Mouse (Mus musculus) skeletal muscle tissue, adult 2 months (tissue): Measurements from ENCODE around the gene Miox.

ENCODE experiments used
- DNase-seq: peaks from one replicate; pipeline ENCODE4 v3.0.0-alpha.2; 2012; ENCODE audit warnings: low read depth, low spot score

Miox gene

DNA sequence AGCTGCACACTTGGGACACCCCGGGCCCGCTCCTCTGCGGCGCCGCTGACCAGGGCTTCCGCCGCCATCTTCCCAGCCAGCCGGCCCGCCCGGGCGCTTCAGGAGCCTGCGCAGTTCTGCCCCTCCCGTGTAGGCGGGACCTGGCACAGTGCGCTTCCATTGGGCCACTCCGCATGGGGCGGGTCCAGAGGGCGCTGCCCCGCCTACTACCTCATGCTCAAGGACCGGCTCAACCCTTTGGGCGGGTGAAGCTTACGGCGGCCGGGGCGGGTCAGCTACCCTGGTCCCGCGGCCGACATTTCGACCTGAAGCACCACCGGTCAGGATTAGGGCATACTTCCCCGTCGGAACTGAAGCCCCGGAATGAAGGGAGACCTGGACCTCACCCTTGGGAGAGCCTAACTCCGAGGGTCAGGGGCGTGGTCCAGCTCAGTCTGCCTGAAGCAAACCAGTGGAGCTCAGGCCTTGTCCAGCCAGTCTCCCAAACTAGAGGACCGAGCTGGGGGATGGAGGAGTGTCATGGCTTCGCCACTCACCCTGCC is 18.9 kb upstream of the Miox start, which contains the start of gene Sbf1:
TSS of gene Sbf1 (minus strand) at position 122 of the 542 bp plus-strand sequence.
- DNase-seq = peak; percentile 97

DNA sequence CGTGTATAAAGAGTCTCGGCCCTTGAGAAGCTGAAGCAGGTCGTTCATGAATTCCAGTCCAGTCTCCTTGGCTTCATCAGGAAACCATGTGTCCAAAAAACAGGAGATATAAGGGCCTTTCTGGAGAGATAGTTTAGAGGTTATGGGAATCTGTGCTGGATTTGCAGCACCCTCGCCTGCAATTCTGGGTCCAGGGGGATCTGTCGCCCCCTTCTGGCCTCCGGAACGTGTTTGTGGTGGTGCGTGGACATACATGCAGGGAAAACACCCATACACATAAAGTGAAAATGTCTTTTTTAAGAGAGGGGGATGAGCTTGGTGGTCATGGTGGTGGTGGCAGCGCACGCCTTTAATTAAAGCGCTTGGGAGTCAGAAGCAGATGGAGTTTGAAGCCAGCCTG is 18.1 kb upstream of the Miox start:
- no peak for DNase-seq

DNA sequence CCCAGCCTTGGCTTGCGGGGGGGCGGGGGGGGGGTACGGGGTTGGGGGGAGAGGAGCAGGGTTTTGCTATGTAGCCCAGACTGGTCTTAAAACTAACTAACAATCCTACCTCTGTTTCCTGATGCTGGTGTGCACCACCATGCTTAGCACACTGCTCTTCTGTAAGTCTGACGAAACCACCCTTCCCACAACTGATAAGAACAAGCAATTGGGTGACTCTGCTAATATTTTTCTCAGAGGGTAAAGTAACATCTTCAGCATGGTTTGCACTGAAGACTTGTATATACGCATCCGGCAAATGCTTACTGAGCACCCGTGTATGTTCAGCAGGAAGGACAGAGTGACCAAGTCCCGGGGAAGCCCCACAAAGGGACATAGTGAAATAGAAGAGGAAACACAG is 12.9 kb upstream of the Miox start:
- no peak for DNase-seq

DNA sequence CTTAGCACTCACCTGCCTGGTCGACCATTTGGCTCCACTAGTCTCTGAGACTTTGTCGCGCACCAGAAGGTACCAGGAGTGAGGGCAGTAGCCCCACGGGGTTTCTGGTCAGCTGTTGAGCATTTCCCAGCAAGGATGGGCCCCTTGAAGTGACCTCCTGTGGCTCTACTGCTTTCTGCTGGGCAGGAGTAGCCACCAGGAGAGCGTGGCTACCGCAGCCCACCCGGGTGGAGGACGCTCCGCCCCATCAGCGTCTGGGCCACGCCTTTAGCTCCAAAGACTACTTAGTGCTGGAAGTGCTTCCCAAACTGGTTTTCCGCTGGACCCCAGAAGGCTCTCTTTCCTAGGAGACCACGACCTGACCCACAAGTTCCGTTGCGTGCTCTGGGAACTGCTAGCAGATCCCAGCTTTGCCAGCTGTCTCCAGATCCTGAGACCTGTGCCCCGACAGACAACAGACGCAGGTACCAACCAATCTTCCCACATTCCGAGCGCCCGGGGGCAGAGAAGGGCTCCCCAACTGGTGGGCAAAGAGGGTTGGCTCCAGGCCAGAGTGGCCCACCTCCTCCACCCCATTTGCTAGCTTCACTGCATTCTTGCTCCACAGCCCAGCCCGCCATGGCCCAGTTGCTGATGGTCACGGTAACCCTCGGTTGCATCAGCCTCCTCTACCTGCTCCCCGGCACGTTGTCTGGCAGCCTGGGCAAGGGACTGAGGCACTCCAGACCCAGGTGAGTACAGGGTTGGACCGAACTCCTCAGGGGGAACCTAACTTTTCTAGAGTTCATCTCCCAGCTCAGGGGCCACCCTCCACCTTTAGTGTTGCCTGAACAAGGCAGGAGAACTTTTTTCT is 11.3 kb upstream of the Miox start, which contains the start of gene Adm2:
TSS of gene Adm2 (plus strand) at position 51 of the 853 bp plus-strand sequence.
- DNase-seq = no peak

DNA sequence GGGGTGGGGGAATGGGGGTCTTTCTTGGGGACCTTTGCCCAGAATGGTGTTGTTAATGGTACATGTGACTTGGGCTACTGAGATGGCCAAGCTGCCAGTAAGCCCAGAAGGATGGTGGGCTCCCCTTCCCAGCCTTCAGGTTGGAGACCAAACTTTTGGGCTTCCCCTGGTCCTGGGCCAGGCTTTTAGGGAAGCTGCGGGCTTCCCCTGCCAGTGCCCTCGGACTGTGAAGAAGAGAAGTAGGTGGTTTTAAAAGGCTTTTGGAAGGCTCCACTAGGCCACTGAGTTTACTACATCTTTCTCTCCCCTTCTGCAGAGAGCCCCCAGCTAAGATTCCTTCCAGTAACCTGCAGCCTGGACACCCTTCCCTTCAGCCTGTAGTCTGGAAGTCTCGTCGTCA is 10.5 kb upstream of the Miox start:
- DNase-seq = no peak

DNA sequence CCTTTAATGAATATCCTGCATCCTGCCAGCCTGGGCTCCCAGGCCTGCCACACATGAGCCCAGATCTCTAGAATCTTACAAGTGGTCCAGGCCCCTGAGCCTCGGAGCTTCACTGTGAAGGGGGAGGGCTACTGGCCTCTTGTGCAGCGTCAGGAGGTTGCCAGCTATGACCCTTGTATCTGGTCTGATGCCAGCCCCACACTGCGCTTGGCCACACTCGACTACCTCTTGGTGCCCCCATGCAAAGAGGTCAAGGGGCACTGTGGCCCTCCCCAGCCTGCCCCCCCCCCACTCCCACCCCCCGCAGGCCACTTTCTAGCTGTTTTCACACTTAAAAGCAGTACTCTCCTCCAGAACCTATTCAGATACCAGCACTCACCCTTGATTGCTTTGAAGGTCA is 7.8 kb upstream of the Miox start:
- no peak for DNase-seq

DNA sequence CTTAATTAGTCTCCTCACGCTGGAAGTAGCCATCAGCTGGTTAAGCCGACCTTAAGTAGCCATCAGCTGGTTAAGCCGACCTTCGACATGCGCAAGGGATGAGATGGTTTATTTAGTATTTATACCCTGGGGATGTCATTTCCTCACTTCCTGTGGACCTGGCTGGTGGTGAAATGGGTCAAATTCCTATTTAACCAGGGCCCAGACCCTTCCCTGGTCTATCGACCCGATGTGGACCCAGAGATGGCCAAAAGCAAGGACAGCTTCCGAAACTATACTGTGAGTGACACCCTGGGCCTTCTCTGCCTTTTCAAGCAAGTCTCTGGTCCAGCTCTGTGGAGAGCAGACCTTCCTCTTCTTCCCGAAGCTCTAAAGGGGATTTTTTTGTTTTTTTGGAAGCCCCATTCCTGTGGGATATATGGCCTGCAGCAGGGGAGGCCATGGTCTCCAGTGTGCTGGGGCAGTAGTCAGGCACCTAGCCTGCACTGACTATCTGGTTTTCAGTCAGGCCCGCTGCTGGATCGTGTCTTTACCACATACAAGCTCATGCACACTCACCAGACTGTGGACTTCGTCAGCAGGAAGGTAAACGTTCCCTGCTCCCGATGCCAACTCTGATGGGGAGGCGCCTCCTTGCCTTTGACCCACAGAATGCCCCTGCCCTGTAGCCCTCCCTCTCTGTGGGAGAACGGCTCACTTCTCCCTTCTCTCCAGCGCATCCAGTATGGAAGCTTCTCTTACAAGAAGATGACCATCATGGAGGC is 758 bp downstream of the Miox start:
- no peak for DNase-seq

DNA sequence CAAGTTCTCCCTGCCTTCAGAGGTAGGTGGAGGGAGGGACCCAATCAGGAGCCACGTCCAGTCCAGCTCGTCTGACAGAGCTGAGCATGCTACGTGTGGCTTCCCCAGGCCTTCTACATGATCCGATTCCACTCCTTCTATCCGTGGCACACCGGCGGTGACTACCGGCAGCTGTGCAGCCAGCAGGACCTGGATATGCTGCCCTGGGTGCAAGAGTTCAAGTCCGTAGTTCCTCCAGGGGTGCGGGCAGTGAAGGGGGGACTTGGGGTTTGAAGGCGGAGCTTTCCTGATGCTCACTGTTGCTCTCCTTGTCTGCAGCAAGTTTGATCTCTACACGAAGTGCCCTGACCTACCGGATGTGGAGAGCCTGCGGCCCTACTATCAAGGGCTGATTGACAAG is 2.2 kb downstream of the Miox start:
- no peak for DNase-seq

DNA sequence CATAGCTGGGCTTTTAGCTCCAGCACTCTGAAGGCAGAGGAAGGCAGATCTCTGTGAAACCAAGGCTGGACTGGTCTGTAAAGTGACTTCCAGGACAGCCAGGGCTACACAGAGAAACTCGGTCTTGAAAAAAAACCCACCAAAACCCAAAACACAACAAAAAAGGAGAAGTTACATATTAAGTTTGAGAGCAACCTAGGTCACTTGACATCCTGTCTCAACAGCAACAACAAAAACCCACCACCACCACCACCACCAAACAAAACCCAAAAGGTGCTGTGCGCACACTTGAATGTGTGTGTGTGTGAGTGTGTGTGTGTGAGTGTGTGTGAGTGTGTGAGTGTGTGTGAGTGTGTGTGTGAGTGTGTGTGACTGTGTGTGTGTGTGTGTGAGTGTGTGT is 5.5 kb downstream of the Miox start:
- DNase-seq = no peak

DNA sequence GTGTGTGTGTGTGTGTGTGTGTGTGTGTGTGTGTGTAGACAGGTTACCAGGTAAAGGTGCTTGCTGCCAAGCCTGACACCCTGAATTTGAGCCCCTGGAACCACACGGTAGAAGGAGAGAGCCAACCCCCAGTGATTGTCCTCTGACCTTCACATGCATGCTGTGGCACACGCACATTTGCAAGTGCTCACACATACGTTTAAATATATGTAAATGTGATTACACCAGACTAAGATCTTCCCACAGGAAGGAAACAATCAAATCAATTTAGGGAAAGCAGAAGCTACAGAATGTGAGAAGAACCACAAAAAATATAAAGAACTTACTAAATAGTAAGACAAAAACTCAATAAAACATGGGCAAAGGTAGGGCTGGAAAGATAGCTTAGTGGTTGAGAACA is 5.9 kb downstream of the Miox start:
- DNase-seq = no peak

DNA sequence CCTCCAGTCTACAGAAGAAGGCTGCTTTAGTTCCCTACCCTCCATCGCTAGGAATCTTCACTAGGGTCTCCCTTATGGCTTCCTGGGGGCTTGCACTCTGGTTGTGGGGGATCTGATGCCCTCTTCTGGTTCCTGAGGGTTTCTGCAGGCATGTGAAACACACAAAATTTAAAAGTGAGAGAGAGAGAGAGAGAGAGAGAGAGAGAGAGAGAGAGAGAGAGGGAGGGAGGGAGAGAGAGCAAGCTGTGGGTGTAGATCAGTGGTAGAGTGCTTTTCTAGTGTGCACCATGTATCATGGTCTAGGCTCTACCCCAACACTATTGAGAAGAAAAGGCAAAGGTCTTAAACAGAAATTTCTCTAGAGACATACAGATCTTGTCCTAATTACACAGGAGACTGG is 7.5 kb downstream of the Miox start:
- no peak for DNase-seq

DNA sequence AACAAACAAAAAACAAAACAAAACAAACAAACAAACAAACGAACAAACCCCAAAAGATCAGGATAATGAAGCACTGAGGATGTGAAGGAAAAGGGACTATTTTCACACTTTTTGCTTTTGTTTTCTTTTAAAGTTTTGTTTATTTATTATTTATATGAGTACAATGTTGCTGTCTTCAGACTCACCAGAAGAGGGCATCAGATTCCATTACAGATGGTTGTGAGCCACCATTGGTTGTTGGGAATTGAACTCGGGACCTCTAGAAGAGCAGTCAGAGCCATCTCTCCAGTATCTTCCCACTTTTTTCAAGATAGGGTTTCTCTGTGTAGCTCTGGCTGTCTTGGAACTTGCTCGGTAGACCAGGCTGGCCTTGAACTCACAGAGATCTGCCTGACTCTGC is 9.1 kb downstream of the Miox start:
- no peak for DNase-seq

DNA sequence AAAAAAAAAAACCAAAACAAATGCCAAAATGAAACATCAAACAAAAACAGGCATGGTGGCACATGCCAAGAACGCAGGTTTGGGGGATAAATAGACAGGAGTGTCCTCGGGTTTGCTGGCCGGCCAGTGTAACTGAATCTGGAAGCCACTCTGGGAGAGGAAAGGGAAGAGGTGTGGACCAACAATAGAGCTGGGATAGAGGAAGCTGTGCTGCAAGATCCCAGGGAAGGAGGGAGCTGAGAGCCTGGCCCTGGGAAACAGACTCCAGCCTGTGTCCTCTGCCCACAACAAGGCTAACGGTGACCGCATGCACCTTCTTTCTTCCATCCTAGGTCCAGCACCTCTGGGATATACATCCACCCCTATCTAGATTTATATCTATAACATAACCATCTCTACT is 16.2 kb downstream of the Miox start:
- DNase-seq = no peak

DNA sequence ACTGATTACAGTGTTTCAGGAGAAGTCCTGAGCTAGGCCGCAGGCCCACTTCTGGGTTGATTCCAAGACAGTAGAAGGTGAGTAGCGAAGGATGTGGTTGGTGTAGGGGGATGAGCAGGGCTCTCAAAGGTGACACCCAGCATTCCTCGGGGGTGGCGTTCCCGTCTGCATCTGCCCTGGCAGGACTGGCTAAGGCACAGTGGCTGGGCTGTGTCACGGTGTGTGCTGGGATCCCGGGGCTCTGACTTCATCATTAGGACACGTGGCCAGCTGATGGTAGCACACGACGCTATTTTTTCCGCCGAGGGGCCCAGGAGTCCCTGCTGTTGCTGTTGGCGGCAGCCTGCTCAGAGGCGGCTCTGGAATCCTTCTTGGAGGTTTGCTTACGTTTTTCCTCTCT is 17.1 kb downstream of the Miox start:
- no peak for DNase-seq

DNA sequence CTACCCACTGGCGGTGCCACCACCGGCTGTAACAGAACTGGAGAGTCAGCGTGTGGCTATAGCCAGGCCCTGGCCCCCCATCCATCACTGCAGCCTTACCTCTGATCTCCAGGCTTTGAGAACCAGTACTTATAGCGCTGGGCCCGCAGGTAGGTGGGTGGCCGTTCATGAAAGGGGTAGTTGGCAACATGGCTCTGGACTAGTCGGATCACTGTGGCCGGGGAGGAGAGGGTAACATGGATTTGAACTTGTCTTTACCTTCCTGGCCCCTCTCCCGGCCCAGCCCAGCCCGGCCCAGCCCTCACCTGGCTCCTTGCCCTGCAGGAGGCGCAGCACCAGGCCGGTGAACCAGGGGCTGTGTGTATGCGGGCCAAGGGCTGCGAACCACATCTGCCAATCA is 17.9 kb downstream of the Miox start:
- DNase-seq = no peak

DNA sequence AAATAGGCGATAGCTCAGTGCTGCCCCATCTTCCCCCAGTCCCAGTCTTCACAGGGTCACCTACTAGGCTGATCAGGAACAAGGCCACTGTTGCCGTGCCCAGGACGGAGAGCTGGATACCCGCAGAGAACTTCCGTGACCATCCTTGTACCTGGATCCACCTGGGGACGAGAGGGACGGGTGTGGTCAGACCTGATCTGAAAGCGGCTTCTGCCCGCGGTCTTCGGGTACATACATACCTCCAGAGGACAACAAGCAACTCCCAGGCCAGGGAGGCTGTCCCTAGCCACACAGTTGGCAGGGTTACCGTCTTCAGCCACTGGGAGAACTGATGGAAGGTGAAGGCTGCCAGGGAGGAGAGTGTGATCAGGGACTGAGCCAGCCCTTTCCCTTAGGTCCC is 18.6 kb downstream of the Miox start:
- DNase-seq = no peak

DNA sequence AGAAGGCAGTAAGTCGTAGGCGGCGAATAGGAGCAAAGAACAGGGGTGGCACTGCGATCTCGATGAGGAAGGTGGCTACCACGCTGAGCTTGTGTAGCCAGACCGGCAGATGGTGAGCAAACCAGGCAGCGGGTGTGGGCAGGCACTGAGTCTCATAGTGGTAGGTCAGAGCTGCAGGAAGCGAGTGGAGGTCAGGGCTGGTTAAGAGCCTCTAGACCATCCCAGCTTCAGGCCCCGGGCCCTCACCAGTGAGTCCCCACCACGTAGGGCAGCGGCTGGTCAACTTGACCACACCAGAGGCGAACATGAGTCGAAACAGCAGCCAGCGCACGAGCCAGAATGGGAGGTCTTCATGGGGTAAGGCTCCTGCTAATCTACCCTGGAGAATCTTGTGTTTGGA is 19.6 kb downstream of the Miox start:
- DNase-seq = no peak

DNA sequence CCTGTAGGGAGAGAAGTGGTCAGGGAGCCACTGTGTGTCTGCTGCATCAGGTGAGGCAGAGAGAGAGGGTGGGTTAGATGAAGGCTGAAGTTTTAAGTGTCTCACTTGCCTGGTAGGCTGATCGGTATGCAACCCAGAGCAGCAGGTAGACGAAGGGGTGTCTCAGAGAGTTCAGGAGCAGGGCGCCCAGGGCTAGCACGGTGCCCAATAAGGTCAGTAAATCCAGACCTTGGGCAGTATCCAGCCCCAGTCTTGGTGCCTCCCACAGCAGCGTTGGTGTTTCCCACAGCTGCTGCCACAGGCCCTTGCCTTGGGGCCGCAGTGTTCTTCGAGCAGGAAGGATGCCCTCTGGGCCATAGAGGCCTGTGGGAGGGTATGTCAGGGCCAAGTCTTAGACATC is 20.3 kb downstream of the Miox start:
- DNase-seq = no peak

DNA sequence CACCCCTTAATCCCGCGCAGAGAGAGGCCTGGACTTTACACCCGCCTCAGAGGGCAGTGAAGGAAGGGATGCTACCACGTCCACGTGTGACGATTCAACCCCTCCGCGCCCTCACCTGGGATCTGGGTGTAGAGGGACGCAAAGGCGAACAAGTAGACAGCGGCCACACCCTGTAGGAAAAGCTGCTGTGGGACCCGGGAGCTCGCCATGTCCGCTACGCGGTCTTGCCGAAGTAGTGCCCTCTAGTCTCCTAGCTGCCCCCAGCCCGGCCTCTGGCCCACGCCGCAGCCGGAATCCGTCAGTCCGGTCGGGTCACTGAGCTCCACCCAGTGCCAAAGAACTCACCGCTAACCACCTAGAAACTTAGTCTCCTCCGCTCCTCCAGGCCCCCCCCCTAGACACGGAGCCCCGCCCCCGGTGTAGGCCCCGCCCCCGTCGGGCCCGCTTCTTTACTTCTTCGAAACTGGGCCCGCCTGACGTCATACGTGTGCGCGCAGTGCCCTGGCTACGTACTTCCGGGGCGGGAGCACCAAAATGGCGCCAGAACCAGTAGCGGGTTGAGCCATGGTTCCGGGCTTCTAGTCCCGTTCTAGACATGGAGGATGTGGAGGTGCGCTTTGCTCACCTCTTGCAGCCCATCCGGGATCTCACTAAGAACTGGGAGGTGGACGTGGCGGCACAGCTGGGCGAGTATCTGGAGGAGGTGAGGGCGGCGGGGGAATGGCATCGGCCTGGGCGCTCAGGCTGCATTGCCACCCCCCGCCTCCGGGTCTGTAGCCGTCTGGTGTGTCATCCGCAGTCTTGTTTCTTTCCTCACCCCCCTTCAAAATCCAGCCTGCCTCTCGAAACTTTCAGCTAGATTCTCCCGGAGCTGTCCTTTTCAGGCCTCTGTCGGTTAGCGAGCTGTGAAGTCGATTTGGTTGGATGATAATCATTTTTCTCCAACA is 21.3 kb downstream of the Miox start, which contains the start of the genes Lmf2 and Ncaph2:
TSS of gene Lmf2 (minus strand) at position 419 of the 947 bp plus-strand sequence.
TSS of gene Ncaph2 (plus strand) at position 479 of the 947 bp plus-strand sequence.
- DNase-seq = peak; percentile 93

DNA sequence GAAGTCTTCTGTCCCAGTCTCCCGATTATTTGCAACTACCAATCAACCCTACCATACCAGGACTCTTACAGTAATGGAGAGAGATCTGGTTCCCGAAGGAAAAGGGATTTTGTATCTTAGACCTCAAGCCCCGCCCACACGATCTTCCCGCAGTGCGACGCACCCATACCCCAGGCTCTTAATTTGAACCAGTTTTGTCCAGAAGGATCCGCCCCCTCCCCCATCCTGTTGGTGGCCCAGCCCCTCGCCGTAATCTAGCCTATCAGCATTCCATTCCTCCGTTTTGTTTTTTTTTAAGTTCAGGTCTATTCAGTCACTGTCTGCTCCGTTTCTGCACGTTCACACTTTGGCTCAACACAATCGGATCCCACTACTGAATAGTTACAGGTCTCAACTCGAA is 22.2 kb downstream of the Miox start:
- no peak for DNase-seq

DNA sequence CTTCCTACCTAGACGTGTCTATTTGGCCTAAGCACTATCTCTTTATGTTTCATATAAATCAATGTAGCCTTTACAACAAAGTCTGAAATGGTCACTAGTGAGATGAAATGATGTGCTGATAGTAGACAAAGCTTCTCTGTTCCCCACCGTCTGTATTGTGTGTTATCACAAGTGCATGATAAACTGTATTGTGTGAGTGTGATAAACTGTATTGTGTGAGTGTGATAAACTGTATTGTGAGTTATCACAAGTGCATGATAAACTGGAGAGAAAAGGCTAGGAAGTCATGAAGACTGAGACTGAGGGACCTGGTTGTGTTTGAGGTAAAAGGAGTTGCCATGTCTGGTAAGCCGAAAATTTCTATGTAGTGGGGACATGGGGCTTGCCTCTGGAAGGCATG is 24.6 kb downstream of the Miox start:
- no peak for DNase-seq
